Mouse (Mus musculus) C2C12 (cell line): ENCODE results near the gene Fitm1. TPM values are rescaled to one million over a fixed set of nuclear protein-coding genes. Genes with fewer than 3 reads are reported as not detected.

Experiments
- H3K27me3 ChIP-seq: one replicate; pipeline ENCODE4 v1.6.1; 2011; ENCODE audit not compliant: control insufficient read depth, insufficient read depth, insufficient read length
- H3K36me3 ChIP-seq: one replicate; pipeline ENCODE4 v1.6.1; 2011; ENCODE audit not compliant: control insufficient read depth, insufficient read depth
- H3K4me3 ChIP-seq: one replicate; pipeline ENCODE4 v1.5.1; 2011; ENCODE audit warnings: mild to moderate bottlenecking, control low read depth; ENCODE audit not compliant: poor library complexity, insufficient read depth, severe bottlenecking
- H3K79me2 ChIP-seq: one replicate; pipeline ENCODE4 v1.6.1; 2011; ENCODE audit not compliant: control insufficient read depth, insufficient read depth
- H3K79me3 ChIP-seq: one replicate; pipeline ENCODE4 v1.6.1; 2011; ENCODE audit warnings: low read depth, control low read depth
- H3ac ChIP-seq: one replicate; pipeline ENCODE3; 2011; ENCODE audit warnings: low read depth; ENCODE audit not compliant: control insufficient read depth, insufficient read length
- CEBPB ChIP-seq: IDR thresholded peaks from one replicate; pipeline ENCODE4 v1.6.1; 2011; ENCODE audit warnings: low read depth, mild to moderate bottlenecking, control low read depth, moderate library complexity
- CTCF ChIP-seq: IDR thresholded peaks from one replicate; pipeline ENCODE4 v1.5.1; 2011; ENCODE audit not compliant: control insufficient read depth, insufficient read depth, insufficient read length
- FOSL1 ChIP-seq: IDR thresholded peaks from one replicate; pipeline ENCODE4 v1.8.0; 2011; ENCODE audit warnings: mild to moderate bottlenecking, low read length; ENCODE audit not compliant: poor library complexity, insufficient read depth, severe bottlenecking
- MAX ChIP-seq: IDR thresholded peaks from one replicate; pipeline ENCODE4 v1.6.1; 2011; ENCODE audit warnings: mild to moderate bottlenecking, control low read depth
- MYOD1 ChIP-seq: IDR thresholded peaks from one replicate; pipeline ENCODE4 v1.6.1; 2011; ENCODE audit warnings: low read depth; ENCODE audit not compliant: control insufficient read depth, insufficient read length
- MYOG ChIP-seq: IDR thresholded peaks from one replicate; pipeline ENCODE4 v1.6.1; 2011; ENCODE audit not compliant: control insufficient read depth, insufficient read length; ENCODE audit errors: extremely low read depth
- USF1 ChIP-seq: IDR thresholded peaks from one replicate; pipeline ENCODE4 v1.6.1; 2011; ENCODE audit warnings: low read depth, mild to moderate bottlenecking, control low read depth, moderate library complexity
- long read RNA-seq, 2 experiments: library from polyadenylated mRNA; unstranded; transcript quantifications; one replicate each; pipeline ENCODE4 v2.0.0; 2019 to 2020
- polyA plus RNA-seq: library from polyadenylated mRNA; unstranded; fragments of >200 nt; fragmentation: generic; extraction: Trizol; gene quantifications from one replicate; pipeline ENCODE4 v1.2.1, GENCODE M21; 2012; ENCODE audit warnings: missing spikeins

The Fitm1 gene
- 0.40 TPM for polyA plus RNA-seq
- long read RNA-seq, experiment 1: 0 reads
- long read RNA-seq, experiment 2: 0 reads

- no peak for TF ChIP-seq CTCF
- TF ChIP-seq CEBPB: no peak
- no peak for TF ChIP-seq MAX
- TF ChIP-seq MYOD1: no peak
- no peak for TF ChIP-seq FOSL1
- TF ChIP-seq USF1: no peak
- TF ChIP-seq MYOG: no peak
Measured at GRCm38 (mm10) chr14:55575302-55575701, at the start of gene Fitm1. TSS of gene Fitm1 (plus strand) at chr14:55575617.

DNA sequence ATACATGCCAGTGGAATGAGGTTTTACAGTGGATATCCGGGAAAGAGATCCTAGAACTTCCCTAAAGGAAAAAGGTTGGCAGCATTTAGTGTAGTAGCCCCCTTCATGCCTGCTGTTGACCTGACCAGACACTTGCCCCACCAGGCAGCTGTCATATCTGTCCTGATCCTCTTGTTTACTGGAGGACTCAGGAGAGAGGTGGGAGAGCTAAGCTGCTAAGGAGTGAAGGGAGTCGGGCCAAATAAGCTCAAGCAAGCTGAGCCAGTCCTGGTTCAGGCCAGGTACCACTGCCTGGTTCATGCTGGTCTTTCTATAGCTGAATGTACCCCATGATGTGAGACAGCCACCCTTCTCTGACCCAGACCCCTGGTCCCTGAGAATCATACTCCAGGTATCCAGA lies 48.7 kb upstream of the Fitm1 start:
- TF ChIP-seq MYOG (no peak), CTCF (no peak), MAX (no peak), CEBPB (no peak), USF1 (no peak), MYOD1 (no peak), FOSL1 (no peak)

More at GRCm38 (mm10) chr14:55575302-55575701, at the start of gene Fitm1:
- no peaks in the 10 kb centered on the region for H3K79me2 ChIP-seq
- H3ac ChIP-seq: no peak within 1 kb of the TSS
- no peaks in the 10 kb centered on the region for H3K27me3 ChIP-seq
- H3K36me3 ChIP-seq: no peaks in the 10 kb centered on the region
- H3K79me3 ChIP-seq: no peaks in the 10 kb centered on the region
- no peak within 1 kb of the TSS for H3K4me3 ChIP-seq

GRCm38 (mm10) chr14:55527940-55528339 lies 47.5 kb upstream of the Fitm1 start:
- Histone ChIP-seq H3K27me3 (peaks cover 38% of the 10 kb centered on the region), H3ac (no peak overlapping the region), H3K79me2 (no peaks in the 10 kb centered on the region), H3K4me3 (no peak overlapping the region), H3K36me3 (no peaks in the 10 kb centered on the region), H3K79me3 (no peaks in the 10 kb centered on the region)
- TF ChIP-seq MAX (no peak), CTCF (no peak), USF1 (peak; percentile 91), MYOD1 (no peak), MYOG (no peak), FOSL1 (no peak), CEBPB (no peak)

More for the DNA sequence above, 48.7 kb upstream of the Fitm1 start:
- H3K79me3 ChIP-seq: no peaks in the 10 kb centered on the region
- peaks cover 41% of the 10 kb centered on the region for H3K27me3 ChIP-seq
- H3K36me3 ChIP-seq: no peaks in the 10 kb centered on the region
- H3ac ChIP-seq: no peak overlapping the region
- H3K4me3 ChIP-seq: no peak overlapping the region
- no peaks in the 10 kb centered on the region for H3K79me2 ChIP-seq

DNA sequence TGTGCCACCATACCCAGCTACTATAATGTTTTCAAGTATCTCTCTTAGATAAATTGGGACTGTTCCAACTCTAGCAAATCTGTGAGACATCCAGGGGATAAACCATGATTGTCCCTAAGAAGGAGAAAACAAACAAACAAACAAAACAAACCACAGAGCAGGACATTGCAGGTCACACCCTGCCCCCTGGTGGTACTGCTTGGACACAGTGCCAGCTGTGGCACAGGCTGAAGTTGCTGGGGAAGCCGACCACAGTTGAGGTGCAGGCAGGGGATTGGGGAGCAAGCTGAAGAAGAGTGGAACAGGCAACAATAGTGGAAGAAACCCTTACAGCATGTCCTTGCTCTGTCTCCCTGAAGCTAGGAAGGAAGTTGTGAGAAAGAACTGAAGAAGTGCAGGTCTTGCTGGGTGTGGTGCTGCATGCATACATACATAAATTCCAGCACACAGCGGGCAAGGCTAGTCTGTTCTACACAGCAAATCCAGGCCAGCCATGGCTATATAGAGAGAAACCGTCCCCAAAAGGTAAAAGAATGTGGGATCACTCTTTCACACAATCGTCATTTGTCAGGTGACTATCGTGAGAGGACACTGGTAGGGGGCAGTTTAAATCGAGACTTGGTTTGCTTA lies 39.2 kb upstream of the Fitm1 start:
- H3K36me3 ChIP-seq: no peaks in the 10 kb centered on the region
- TF ChIP-seq CTCF (peak; percentile 72), MAX (no peak), FOSL1 (no peak)

GRCm38 (mm10) chr14:55540067-55540786 lies 35.2 kb upstream of the Fitm1 start, which contains the start of gene Pck2:
TSS of gene Pck2 (plus strand) at chr14:55540266.
- Histone ChIP-seq H3K27me3 (no peaks in the 10 kb centered on the region), H3K79me3 (no peaks in the 10 kb centered on the region), H3K4me3 (peak within 1 kb of the TSS; percentile 50), H3K36me3 (peaks cover 20% of the 10 kb centered on the region), H3K79me2 (peaks cover 20% of the 10 kb centered on the region), H3ac (peak within 1 kb of the TSS; percentile 81)
- TF ChIP-seq USF1 (no peak), FOSL1 (no peak), MYOG (no peak), MYOD1 (no peak), CEBPB (no peak), CTCF (no peak), MAX (peak; percentile 66)

More for the DNA sequence above, 39.2 kb upstream of the Fitm1 start:
- Histone ChIP-seq H3K79me3 (no peaks in the 10 kb centered on the region), H3K79me2 (peaks cover 8% of the 10 kb centered on the region), H3ac (no peak overlapping the region), H3K4me3 (no peak overlapping the region), H3K27me3 (peaks cover 16% of the 10 kb centered on the region)
